Mouse (Mus musculus): Measurements from ENCODE around the gene Paqr9. TPM values are rescaled to one million over a fixed set of nuclear protein-coding genes. Genes with fewer than 3 reads are reported as not detected.

Gene Paqr9
- polyA plus RNA-seq, 1 experiment from 2014 or later: 0.09 TPM

DNA sequence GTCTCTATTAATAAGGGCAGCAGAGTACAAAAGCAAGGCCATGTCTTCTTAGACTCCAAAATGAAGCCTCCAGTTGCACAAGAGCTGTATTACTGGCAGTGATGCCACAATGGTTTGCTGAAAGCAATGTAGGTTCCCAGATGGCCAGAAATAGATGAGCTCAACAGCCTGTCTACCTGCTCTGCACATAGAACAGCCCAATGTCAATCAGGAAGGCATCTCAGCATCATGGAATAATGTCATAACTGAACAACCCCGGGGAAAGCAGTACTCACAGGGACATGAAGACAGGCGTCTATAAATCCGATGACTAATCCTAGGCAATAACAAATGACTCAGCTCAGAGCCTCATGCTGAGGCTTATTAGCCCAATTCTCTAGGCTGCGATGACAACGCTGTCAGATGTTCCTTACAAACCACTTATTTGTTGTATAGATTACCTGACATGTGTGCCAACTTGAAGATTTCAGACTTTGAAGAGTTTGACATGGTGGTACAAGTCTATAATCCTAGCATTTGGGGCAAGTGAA lies 19.0 kb downstream of the Paqr9 start:
- H3K4me1 ChIP-seq (ENCODE audit: control insufficient read depth, insufficient read depth, low read length): no peaks in the 10 kb centered on the region
- H3K4me3 ChIP-seq (ENCODE audit: low read depth, low read length): no peak overlapping the region
- H3K27me3 ChIP-seq (ENCODE audit: control insufficient read depth, insufficient read depth, low read length): 0 out of 2 replicates have a peak, but pooled peaks cover 2% of the 10 kb centered on the region
- no peaks in the 10 kb centered on the region for H3K36me3 ChIP-seq (ENCODE audit: control insufficient read depth, insufficient read depth, low read length)
- H3K9ac ChIP-seq (replicated peaks; ENCODE audit: low read depth, low read length): no peak overlapping the region
- H3K4me2 ChIP-seq (replicated peaks; ENCODE audit: low read depth, low read length): no peak overlapping the region
- ATAC-seq (ENCODE audit: insufficient number of reproducible peaks, insufficient read depth, low FRiP score, low read depth): no peak
- 94% methylated on average over 5 of the region's 5 CpGs for WGBS
- no peaks in the 10 kb centered on the region for H3K9me3 ChIP-seq (ENCODE audit: control insufficient read depth, low read depth, low read length)
- H3K27ac ChIP-seq (ENCODE audit: low read length): no peak overlapping the region

DNA sequence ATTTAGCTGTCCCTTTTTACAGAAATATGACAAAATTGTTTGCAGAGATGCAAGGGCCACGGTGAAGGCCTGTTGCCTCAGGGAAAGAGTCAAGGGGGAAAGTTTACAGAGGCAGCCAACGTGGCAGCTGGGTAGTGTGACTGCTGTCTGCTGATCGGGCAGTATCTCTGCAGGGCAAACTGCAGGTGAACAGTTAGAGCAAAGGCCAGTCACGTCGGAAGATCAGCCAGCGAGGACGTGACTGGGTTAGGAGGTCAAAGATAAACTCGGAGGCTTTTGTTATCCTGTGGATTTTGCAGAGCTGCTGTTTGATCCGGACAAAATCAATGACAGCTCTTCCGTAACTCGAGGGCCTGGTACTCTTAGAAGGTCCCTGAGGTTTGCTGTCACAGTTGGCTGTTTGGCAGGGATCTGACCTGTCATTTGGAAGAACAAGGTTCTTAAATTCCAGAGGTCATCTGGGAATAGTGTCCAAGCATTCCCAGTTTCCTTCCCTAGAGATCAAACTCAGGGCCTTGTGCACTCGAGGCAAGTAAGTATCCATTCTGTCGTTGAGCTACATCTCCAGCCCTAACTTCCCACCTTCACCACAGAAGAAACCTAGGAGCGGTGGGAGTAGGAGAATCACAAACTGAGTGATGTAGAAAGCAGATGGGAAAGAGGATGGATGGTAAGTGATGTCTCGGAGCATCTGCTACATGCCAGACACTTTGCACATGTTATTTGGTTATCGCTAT lies 21.7 kb downstream of the Paqr9 start:
- Histone ChIP-seq H3K4me2 (replicated peaks; ENCODE audit: low read depth, low read length) (no peak overlapping the region), H3K36me3 (ENCODE audit: control insufficient read depth, insufficient read depth, low read length) (no peaks in the 10 kb centered on the region), H3K27ac (ENCODE audit: low read length) (no peak overlapping the region), H3K4me3 (ENCODE audit: low read depth, low read length) (no peak overlapping the region), H3K9me3 (ENCODE audit: control insufficient read depth, low read depth, low read length) (no peaks in the 10 kb centered on the region), H3K9ac (replicated peaks; ENCODE audit: low read depth, low read length) (no peak overlapping the region), H3K27me3 (ENCODE audit: control insufficient read depth, insufficient read depth, low read length) (0 out of 2 replicates have a peak, but pooled peaks cover 2% of the 10 kb centered on the region), H3K4me1 (ENCODE audit: control insufficient read depth, insufficient read depth, low read length) (no peaks in the 10 kb centered on the region)
- ATAC-seq (ENCODE audit: insufficient number of reproducible peaks, insufficient read depth, low FRiP score, low read depth): no peak
- WGBS: 39% methylated on average over 16 of the region's 16 CpGs

GRCm38 (mm10) chr9:95581758-95582515 lies 22.5 kb downstream of the Paqr9 start:
- no peak overlapping the region for H3K27ac ChIP-seq (ENCODE audit: low read length)
- 10% methylated on average over 20 of the region's 20 CpGs for WGBS
- H3K4me1 ChIP-seq (ENCODE audit: control insufficient read depth, insufficient read depth, low read length): no peaks in the 10 kb centered on the region
- no peaks in the 10 kb centered on the region for H3K9me3 ChIP-seq (ENCODE audit: control insufficient read depth, low read depth, low read length)
- H3K9ac ChIP-seq (replicated peaks; ENCODE audit: low read depth, low read length): no peak overlapping the region
- no peaks in the 10 kb centered on the region for H3K36me3 ChIP-seq (ENCODE audit: control insufficient read depth, insufficient read depth, low read length)
- H3K4me3 ChIP-seq (ENCODE audit: low read depth, low read length): no peak overlapping the region
- 0 out of 2 replicates have a peak, but pooled peaks cover 2% of the 10 kb centered on the region for H3K27me3 ChIP-seq (ENCODE audit: control insufficient read depth, insufficient read depth, low read length)
- peak overlapping the region; percentile 25; the same call in 1 of the 2 replicates for H3K4me2 ChIP-seq (replicated peaks; ENCODE audit: low read depth, low read length)
- no peak for ATAC-seq (ENCODE audit: insufficient number of reproducible peaks, insufficient read depth, low FRiP score, low read depth)

DNA sequence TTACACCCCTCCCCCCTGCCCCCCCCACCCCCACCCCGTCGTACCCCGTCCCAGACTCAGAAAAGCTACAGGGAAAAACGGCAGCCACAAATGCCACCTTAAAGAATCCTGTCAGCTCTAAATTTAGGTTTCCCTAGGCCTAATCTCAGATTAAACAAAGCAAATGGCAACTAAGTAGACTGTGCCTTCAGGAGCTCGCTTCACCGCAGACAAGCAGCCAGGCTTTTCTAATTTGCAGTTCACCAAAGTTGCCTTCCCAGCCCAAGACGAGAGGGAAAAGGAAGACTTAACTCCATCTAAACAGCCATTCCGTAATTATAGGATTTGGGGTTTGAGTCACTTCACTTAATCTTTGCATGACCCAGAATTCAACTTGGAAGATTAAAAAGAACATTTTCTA lies 23.1 kb downstream of the Paqr9 start:
- Histone ChIP-seq H3K4me3 (ENCODE audit: low read depth, low read length) (no peak overlapping the region), H3K9me3 (ENCODE audit: control insufficient read depth, low read depth, low read length) (no peaks in the 10 kb centered on the region), H3K36me3 (ENCODE audit: control insufficient read depth, insufficient read depth, low read length) (no peaks in the 10 kb centered on the region), H3K9ac (replicated peaks; ENCODE audit: low read depth, low read length) (no peak overlapping the region), H3K27ac (ENCODE audit: low read length) (no peak overlapping the region), H3K4me2 (replicated peaks; ENCODE audit: low read depth, low read length) (no peak overlapping the region), H3K4me1 (ENCODE audit: control insufficient read depth, insufficient read depth, low read length) (no peaks in the 10 kb centered on the region), H3K27me3 (ENCODE audit: control insufficient read depth, insufficient read depth, low read length) (0 out of 2 replicates have a peak, but pooled peaks cover 2% of the 10 kb centered on the region)
- ATAC-seq (ENCODE audit: insufficient number of reproducible peaks, insufficient read depth, low FRiP score, low read depth): no peak
- WGBS: 15% methylated on average over 8 of the region's 8 CpGs

- Histone ChIP-seq H3K36me3 (ENCODE audit: control insufficient read depth, insufficient read depth, low read length) (no peaks in the 10 kb centered on the region), H3K4me2 (replicated peaks; ENCODE audit: low read depth, low read length) (no peak overlapping the region), H3K9ac (replicated peaks; ENCODE audit: low read depth, low read length) (no peak overlapping the region), H3K27ac (ENCODE audit: low read length) (no peak overlapping the region), H3K4me3 (ENCODE audit: low read depth, low read length) (no peak overlapping the region), H3K27me3 (ENCODE audit: control insufficient read depth, insufficient read depth, low read length) (0 out of 2 replicates have a peak, but pooled peaks cover 2% of the 10 kb centered on the region), H3K4me1 (ENCODE audit: control insufficient read depth, insufficient read depth, low read length) (no peaks in the 10 kb centered on the region), H3K9me3 (ENCODE audit: control insufficient read depth, low read depth, low read length) (no peaks in the 10 kb centered on the region)
- ATAC-seq (ENCODE audit: insufficient number of reproducible peaks, insufficient read depth, low FRiP score, low read depth): no peak
- 90% methylated on average over 5 of the region's 5 CpGs for WGBS
Measured at GRCm38 (mm10) chr9:95586046-95586445, 26.6 kb downstream of the Paqr9 start.

GRCm38 (mm10) chr9:95588070-95588469 lies 28.6 kb downstream of the Paqr9 start:
- H3K4me2 ChIP-seq (replicated peaks; ENCODE audit: low read depth, low read length): no peak overlapping the region
- no peak for ATAC-seq (ENCODE audit: insufficient number of reproducible peaks, insufficient read depth, low FRiP score, low read depth)
- H3K27me3 ChIP-seq (ENCODE audit: control insufficient read depth, insufficient read depth, low read length): no peaks in the 10 kb centered on the region
- no peak overlapping the region for H3K4me3 ChIP-seq (ENCODE audit: low read depth, low read length)
- H3K9me3 ChIP-seq (ENCODE audit: control insufficient read depth, low read depth, low read length): no peaks in the 10 kb centered on the region
- H3K9ac ChIP-seq (replicated peaks; ENCODE audit: low read depth, low read length): no peak overlapping the region
- WGBS: 80% methylated on average over 7 of the region's 7 CpGs
- H3K4me1 ChIP-seq (ENCODE audit: control insufficient read depth, insufficient read depth, low read length): no peaks in the 10 kb centered on the region
- no peaks in the 10 kb centered on the region for H3K36me3 ChIP-seq (ENCODE audit: control insufficient read depth, insufficient read depth, low read length)
- no peak overlapping the region for H3K27ac ChIP-seq (ENCODE audit: low read length)

DNA sequence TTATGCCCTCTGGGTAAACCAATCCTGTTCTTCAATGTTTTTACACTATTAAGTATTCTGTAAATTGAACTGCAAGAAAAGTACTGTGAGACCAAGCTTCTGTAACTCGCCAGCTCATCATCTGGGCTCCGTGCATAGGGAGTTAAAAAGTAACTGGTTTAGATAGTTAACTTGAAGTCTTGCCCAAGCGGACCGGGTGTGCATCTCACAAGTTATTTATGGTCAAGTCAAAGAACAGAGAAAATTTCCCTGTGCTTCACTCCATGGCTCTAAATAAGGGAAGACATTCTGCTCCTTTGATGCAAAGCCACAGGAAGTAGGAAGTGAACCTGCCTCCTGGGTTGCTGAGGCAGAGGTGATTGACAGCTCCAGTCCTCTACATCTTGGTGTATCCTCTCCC lies 34.8 kb downstream of the Paqr9 start:
- WGBS: 80% methylated on average over 4 of the region's 4 CpGs
- H3K36me3 ChIP-seq (ENCODE audit: control insufficient read depth, insufficient read depth, low read length): no peaks in the 10 kb centered on the region
- H3K9ac ChIP-seq (replicated peaks; ENCODE audit: low read depth, low read length): no peak overlapping the region
- no peak for ATAC-seq (ENCODE audit: insufficient number of reproducible peaks, insufficient read depth, low FRiP score, low read depth)
- no peaks in the 10 kb centered on the region for H3K4me1 ChIP-seq (ENCODE audit: control insufficient read depth, insufficient read depth, low read length)
- H3K4me2 ChIP-seq (replicated peaks; ENCODE audit: low read depth, low read length): no peak overlapping the region
- H3K27ac ChIP-seq (ENCODE audit: low read length): no peak overlapping the region
- H3K4me3 ChIP-seq (ENCODE audit: low read depth, low read length): no peak overlapping the region
- H3K27me3 ChIP-seq (ENCODE audit: control insufficient read depth, insufficient read depth, low read length): no peaks in the 10 kb centered on the region; the same call in 1 of the 2 replicates
- no peaks in the 10 kb centered on the region for H3K9me3 ChIP-seq (ENCODE audit: control insufficient read depth, low read depth, low read length)

DNA sequence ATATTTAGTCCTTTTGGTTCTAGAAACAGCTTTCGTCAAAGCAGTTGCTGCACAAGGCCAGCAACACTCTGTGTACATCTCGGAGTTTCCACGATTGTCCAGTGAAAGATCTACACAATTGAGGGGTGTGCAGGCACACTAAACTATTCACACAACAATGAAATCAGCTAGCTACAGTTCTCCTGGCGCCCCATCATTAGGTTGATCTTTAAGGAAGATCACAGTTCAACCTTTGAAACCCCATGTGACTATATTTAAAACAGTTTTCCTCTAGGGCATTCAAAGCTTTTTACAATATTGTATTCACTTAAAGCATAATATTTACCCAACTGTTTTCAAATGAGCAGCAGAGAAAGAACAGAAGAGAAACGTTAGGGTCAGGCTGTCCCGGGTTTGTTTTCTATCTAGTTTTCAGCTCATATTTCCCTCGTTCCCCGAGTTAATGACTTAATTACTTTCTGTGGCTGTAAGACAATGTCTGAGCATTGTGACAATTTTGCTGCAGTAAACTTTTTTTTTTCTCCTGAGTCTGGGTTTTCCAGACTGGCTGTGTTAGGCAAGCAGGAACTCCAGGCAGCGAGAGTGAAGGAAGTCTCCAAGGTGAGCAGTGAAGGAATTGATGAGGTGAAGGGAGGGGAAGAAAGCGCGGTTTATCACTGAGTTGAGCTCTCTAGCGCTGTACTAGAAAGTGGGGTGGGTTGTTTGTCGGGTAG lies 38.2 kb downstream of the Paqr9 start:
- no peaks in the 10 kb centered on the region for H3K4me1 ChIP-seq (ENCODE audit: control insufficient read depth, insufficient read depth, low read length)
- no peak for ATAC-seq (ENCODE audit: insufficient number of reproducible peaks, insufficient read depth, low FRiP score, low read depth)
- H3K27me3 ChIP-seq (ENCODE audit: control insufficient read depth, insufficient read depth, low read length): no peaks in the 10 kb centered on the region; the same call in 1 of the 2 replicates
- H3K4me2 ChIP-seq (replicated peaks; ENCODE audit: low read depth, low read length): peak overlapping the region; percentile 37
- no peaks in the 10 kb centered on the region for H3K36me3 ChIP-seq (ENCODE audit: control insufficient read depth, insufficient read depth, low read length)
- no peak overlapping the region for H3K27ac ChIP-seq (ENCODE audit: low read length)
- H3K9me3 ChIP-seq (ENCODE audit: control insufficient read depth, low read depth, low read length): no peaks in the 10 kb centered on the region
- 42% methylated on average over 13 of the region's 13 CpGs for WGBS
- no peak overlapping the region for H3K9ac ChIP-seq (replicated peaks; ENCODE audit: low read depth, low read length)
- H3K4me3 ChIP-seq (ENCODE audit: low read depth, low read length): no peak overlapping the region

Measured in stomach, embryonic 14.5 days (tissue).